Mouse (Mus musculus) kidney, postnatal 36 days (tissue): Measurements from ENCODE around the gene 1810030O07Rik.
A peak's percentile ranks its signal among the peaks of the same experiment; 100 is the strongest.
"Not testable (repeated sequence)": the region's sequence is repeated elsewhere in the genome, so short reads cannot be mapped to it uniquely, and the experiment has no call there.

Experiments
- DNase-seq, 2 experiments: peaks; one replicate each; pipeline ENCODE4 v3.0.0; 2021 to 2022; ENCODE audit warnings: mixed read lengths in 2 of 2

Gene 1810030O07Rik

DNA sequence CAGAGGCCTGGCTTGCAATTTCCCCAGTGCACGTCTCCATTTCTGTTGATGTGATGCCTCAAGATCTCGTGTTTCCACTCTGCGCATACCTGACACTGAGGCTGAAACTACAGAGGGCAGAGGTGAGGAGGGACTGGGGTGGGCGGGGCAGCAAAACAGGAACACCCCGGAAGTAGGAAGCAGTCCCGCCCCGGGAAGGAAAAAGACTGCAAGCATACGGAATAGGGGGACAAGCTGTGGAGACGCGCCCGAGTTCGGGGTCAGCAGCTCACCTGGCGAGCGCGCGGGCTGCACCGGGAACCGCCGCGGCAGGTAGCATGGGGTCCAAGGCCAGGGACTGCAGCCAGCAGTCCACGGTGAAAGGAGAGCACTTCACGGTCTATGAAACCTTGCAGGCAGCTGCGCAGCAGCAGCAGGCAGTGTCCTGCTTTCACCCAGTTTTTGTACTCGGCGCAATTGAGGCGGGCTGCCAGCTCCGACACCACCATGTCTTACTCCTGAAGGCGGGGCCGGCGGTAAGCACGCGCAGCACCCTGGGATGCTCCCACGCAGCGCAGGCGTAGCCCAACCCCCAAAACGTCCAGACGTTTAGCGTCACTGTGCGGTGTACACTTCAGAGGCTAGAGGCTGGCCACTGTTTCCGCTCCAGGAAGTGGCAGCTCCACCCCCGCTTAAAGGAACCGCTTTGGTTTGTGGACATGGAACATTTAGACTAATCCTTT lies at the start of gene 1810030O07Rik:
TSS of gene 1810030O07Rik (minus strand) at position 615 of the 722 bp plus-strand sequence.
- DNase-seq = peak; percentile 91 to 95

DNA sequence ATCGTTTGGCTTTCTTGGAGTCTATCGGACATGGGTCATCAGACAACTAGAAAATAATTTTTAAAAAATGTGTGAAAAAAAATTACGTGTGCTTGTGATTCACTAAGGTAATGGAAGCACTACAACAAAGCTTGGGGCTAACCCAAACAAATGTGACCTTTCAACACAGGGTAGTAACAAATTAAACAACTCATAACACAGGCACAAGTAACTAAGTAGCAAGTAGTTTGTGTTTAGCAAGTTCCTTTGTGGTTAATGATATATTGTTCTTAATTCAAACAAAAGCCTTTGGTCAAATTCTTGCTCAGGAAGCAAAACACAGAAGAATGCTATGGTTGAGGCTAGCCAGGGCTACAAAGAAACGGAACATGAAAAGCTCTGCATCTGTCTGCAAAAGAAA lies 42.6 kb upstream of the 1810030O07Rik start:
- DNase-seq = no peak

DNA sequence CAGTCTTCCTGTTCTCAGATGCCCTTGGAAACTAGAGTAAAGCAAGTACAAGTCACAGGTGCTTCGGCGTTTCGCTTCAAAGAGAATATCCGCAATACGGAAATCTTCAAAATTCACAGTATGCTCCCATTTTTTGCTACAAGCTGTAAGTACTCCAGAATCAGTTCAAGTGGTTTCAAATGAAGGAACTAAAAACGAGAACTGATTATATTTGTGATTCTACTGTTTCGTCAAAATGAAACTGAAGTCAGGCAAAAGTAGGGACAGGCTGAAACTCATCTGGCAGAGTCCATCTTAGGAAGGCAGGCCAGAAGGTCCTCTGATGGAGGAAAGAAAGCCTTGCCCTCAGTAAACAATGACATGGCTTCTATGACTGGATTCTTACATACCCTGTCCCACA lies 40.3 kb upstream of the 1810030O07Rik start:
- no peak for DNase-seq

DNA sequence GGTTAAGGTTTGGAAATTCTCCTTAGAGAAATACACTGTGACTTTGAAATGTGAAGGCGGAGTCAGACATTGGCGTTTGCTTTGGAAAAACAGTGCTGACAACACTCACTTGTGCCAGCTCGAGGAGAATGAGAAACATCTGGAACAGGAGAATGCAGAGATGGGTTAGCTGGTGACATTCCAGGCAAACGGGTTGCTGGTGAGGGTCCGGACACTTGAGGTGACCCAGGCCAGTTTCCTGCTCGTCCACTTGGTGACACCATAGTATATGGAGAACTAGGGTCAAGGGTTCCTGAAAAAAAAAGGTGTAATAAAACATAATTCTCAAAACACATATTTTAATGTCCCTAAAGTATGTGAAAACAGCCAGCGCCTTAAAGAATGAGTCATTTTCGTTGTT lies 13.4 kb upstream of the 1810030O07Rik start:
- no peak for DNase-seq

DNA sequence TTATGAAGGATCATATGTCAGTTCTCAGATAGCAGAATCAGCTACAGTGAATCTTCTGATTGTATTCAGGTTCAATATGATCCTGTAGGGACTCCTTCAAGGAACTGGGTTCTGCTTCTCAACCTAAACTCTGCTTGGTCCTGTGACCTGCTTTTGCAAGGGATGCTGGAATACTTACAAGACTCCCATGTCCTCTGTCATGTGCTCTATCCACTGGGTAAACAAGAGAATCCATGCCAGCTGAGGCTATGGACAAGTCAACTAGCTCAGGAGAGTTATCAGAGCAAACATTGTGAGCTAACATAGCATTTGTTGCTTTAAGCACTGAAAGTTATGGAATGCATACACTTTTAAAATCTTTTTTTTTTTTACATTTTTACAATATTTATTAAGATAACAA lies 12.6 kb upstream of the 1810030O07Rik start:
- no peak for DNase-seq

DNA sequence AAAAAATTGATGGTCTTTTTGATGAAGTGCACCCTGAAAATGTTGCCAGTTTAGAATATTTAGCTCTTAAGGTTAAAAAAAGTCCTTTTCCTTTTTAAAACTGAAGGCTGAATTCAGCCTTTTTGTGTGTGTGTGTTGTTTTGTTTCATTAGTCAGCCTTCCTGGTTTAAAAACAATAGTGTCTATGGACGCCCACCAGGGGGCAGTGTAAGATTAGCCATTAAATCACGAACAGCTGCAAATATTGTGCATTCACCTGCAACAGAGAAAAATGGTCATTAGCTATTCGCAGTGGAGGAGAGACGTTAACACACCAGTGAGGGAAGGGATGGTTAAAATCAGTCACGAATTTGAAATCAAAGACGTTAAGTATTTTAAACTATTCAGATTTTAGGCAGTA lies 3.9 kb upstream of the 1810030O07Rik start:
- peak; percentile 62 to 82 for DNase-seq

DNA sequence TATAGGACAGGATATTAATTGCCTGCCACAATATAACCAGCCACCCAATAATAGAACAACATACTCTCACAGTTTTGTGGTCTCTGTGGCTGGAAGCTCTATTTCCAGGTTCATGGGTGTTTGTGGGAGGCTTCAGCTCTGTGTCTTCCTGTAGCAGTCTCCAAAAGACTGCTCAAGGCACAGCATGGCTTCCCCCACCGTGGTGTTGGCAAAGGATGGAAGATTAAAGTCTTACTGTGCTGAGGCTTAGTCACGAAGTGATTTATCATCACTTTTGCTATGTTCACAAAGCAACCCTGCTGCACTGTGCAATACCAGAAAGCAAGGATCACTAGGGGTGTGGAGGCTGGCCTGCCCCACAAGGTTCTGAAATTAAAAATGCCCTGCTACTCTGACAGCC lies 19.6 kb downstream of the 1810030O07Rik start:
- DNase-seq = no peak

DNA sequence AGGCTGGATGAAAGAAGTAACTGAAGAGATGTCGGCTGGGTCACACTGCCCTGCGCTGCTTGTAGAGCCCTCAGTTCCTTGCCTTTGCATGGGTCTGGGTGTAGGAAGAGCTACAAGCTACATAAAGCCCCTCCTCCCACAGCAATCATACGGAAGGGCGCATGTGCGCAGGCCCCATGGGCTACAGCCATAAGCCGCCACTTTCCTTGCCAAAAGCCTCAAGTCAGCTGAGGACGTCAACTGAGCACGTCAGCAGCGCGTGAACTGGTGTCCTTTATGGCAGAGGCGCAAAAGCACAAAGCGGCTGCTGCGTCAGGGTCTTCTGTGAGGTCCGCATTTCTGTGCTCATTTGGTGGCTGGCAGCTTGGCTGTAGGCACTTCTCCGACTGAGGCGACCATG lies 21.6 kb downstream of the 1810030O07Rik start:
- DNase-seq = no peak

DNA sequence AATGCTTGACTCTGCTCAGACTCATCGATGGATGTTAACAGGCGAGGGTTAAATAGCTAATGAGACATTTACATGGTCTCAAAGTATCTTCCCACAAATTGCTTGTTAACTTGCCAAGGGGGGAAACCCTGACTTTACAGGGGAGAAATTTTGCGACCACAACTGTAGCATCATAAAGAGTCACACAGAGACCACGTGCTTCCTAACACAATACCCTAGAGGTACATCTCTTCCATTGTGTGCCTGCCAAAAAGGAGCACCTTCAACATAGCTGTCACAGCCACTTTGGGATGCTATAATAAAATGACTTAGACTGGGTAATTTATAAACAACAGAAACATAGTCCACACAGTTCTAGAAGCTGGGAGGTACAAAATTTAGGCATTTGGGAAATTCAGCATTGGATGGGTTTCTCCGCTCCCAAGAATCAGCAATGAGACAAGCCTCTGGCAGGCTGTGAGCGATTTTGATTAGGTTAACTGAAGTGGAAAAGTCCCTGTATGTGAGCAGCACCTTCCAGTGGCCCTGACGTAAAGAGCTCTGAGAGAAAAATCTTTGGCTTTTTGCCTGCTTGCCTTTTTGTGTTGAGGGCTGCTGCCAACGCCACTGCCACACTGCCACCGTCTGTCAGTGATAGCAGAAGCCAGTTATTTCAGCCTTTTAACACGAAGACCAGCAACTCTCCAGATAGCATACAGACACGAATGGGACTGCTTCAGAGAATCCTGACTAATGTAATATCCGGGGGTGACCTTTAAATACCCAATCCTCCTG lies 27.8 kb downstream of the 1810030O07Rik start:
- peak; percentile 7 to 16 for DNase-seq

DNA sequence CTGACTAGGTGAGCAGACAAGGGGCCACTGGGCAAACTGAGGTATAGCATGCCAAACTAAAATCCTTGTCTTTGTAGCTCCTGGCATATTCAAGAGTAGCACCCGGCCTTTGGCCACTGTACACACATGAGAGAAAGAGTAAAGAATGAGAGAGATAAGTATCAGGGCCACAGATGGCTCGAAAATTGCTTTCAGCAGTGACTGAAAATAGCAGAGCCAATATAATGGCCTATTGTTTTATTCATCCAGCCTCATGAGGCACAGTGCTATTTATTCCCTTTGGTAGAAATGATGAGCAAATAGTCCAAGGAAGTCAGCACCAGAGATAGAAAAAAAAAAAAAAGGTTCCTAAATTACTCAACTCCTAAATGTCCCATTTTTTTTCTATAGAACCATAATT lies 28.5 kb downstream of the 1810030O07Rik start:
- DNase-seq = no peak

DNA sequence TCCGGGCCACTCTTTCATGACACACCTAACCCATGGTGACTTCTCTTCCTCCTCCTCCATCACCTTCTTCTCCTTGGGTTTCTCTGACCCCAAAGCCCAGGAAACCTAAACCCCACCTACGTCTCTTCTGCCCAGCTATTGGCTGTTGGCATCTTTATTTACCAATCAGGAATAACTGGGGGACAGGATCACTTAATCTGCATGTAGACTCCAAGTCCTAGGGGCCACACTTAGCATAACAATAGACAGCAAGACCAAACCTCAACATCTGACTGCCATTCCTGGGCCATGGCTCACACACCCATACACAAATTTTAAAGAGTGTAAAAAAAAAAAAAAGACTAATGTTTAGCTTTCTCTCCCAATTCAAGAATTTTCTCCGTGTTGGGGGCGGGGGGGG lies 48.3 kb downstream of the 1810030O07Rik start:
- no peak for DNase-seq

DNA sequence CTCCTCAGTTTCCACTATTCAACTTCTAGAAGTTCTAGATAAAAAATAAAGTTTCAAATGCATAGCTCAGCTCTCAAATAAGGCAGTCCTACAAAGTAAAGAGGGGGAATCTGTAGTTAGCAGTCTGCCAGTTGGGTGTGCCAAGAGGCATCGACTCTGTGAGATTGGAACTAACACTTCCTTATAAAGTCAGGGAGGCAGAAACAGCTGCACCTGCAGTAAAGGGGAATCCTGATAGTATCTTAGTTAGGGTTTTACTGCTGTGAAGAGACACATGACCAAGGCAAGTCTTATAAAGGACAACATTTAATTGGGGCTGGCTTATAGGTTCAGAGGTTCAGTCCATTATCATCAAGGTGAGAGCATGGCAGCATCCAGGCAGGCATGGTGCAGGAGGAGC lies 61.1 kb downstream of the 1810030O07Rik start:
- not testable (repeated sequence) for DNase-seq

DNA sequence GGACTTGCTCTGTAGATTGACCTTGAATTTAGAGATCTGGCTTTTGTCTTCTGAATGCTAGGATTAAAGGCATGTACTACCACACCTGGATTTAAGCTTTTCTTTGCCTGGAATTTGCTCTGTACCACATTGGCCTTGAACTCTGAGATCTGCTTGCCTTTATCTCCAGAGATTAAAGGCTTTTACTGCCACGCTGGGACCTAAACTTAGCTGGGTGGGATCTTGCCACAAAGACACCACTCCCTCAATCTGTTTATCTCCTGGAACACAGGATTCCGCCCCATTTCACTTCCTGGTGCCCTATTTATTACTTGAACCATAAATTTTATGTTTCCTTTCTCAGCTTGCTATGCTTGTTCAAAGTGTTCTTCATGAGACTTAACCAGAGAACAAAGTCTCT lies 62.3 kb downstream of the 1810030O07Rik start:
- DNase-seq = no peak

DNA sequence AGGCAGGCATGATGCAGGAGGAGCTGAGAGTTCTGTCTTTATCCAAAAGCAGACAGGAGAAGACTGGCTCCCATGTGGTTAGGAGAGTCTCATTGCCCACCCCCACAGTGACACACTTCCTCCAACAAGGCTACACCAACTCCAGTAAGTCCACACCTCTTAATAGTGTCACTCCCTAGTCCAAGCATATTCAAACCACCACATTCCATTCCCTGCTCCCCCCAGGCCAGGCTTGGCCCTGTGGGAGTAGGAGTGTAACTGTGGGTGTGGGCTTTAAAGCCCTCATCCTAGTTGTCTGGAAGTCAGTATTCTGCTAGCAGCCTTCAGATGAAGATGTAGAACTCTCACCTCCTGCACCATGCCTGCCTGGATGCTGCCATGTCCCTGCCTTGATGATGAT lies 62.9 kb downstream of the 1810030O07Rik start:
- not testable (repeated sequence) for DNase-seq
